Mouse (Mus musculus) spleen, adult 18-20 months (tissue): Measurements from ENCODE around the gene AI837181.
"Not testable (repeated sequence)": the region's sequence is repeated elsewhere in the genome, so short reads cannot be mapped to it uniquely, and the experiment has no call there.

Source experiments
- DNase-seq, 2 experiments: peaks; one replicate each; pipeline ENCODE4 v3.0.0; 2022; ENCODE audit warnings: mixed read lengths in 2 of 2

AI837181 gene

GRCm38 (mm10) chr19:5424782-5425741 is at the start of gene AI837181, which contains the start of gene Drap1:
TSS of gene AI837181 (plus strand) at chr19:5425144.
TSS of gene Drap1 (minus strand) at chr19:5424979.
- DNase-seq, result peak; percentile 90 to 95

GRCm38 (mm10) chr19:5377446-5377845 is 47.5 kb upstream of the AI837181 start:
- no peak for DNase-seq

GRCm38 (mm10) chr19:5383326-5383725 is 41.6 kb upstream of the AI837181 start:
- no peak for DNase-seq

DNA sequence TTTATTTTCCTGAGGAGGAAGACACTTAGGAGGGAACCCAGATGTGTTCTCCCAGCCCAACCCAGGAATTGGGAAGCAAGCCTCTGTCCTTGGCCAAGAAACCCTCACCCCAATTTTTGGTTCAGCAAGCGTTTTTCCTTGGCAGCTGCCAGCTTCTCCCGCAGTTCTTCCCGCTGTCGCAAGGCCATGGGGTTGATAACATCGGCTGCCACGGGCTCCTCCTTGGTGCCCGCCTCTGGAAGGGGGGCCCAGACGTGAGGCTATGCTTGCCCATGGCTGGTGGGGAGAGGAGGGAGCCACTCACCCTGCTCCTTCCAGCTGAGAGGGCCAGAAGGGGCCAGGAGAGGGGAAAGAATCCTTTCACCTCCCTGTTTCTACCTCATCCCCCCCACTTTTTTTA is 40.2 kb upstream of the AI837181 start:
- DNase-seq, result no peak

- DNase-seq, result peak in 1 of 2 experiments; percentile 41
Observed at GRCm38 (mm10) chr19:5388011-5388441, 36.9 kb upstream of the AI837181 start.

- DNase-seq, result peak; percentile 88 to 91
Observed at GRCm38 (mm10) chr19:5388588-5389242, 36.2 kb upstream of the AI837181 start, which contains the start of gene Sart1. TSS of gene Sart1 (minus strand) at chr19:5388703.

GRCm38 (mm10) chr19:5389647-5390046 is 35.3 kb upstream of the AI837181 start:
- peak; percentile 70 to 73 for DNase-seq

- no peak for DNase-seq
Observed at GRCm38 (mm10) chr19:5390416-5390815, 34.5 kb upstream of the AI837181 start.

- DNase-seq, result no peak
Observed at GRCm38 (mm10) chr19:5392892-5393291, 32.1 kb upstream of the AI837181 start.

- no peak for DNase-seq
Observed at GRCm38 (mm10) chr19:5394168-5394567, 30.8 kb upstream of the AI837181 start.

GRCm38 (mm10) chr19:5395371-5395770 is 29.6 kb upstream of the AI837181 start:
- no peak for DNase-seq

- not testable (repeated sequence) for DNase-seq
Observed at GRCm38 (mm10) chr19:5401073-5401472, 23.9 kb upstream of the AI837181 start.

- DNase-seq, result no peak
Observed at GRCm38 (mm10) chr19:5402293-5402692, 22.7 kb upstream of the AI837181 start, which contains the start of gene Tsga10ip. TSS of gene Tsga10ip (minus strand) at chr19:5402526.

GRCm38 (mm10) chr19:5405924-5406323 is 19.0 kb upstream of the AI837181 start:
- no peak for DNase-seq

DNA sequence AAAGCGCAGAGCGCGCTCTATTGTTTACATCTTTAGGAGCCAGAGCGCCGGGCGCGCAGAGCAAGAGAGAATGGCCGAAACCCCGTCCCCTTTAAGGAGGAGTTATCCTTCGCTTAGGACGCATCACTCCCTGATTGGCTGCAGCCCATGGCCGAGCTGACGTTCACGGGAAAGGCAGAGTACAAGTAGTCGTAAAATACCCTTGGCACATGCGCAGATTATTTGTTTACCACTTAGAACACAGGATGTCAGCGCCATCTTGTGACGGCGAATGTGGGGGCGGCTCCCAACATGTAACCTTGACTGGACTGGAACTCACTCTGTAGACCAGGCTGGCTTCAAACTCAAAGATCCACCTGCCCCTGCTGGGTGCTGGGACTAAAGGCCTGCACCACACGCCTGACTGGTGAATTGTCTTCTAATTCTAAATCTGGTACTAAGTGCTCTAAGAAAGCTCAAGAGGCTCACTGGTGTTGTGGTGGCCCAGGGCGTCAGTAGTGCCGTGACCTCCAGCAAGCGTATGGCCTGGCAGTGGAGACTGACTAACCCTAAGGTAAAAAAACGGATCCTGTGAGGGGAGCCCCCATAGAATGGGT is 18.3 kb upstream of the AI837181 start:
- peak; percentile 33 to 37 for DNase-seq

DNA sequence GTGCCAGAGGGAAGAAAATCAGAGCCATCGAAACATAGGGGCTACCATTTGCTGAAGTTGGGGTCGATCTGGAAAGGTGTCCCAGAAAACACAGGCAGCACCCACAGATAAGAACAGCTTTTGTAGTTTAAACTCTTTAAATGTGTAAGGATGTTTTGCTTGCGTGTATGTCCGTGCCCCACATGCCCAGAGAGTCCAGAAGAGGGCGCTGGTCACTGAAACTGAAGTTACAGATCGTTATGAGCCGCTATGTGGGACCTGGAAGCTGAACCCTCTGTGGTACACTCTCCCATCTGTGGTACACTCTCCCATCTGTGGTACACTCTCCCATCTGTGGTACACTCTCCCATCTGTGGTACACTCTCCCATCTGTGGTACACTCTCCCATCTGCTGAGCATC is 17.8 kb upstream of the AI837181 start:
- peak; percentile 41 to 59 for DNase-seq

- no peak for DNase-seq
Observed at GRCm38 (mm10) chr19:5408057-5409001, 16.6 kb upstream of the AI837181 start.

DNA sequence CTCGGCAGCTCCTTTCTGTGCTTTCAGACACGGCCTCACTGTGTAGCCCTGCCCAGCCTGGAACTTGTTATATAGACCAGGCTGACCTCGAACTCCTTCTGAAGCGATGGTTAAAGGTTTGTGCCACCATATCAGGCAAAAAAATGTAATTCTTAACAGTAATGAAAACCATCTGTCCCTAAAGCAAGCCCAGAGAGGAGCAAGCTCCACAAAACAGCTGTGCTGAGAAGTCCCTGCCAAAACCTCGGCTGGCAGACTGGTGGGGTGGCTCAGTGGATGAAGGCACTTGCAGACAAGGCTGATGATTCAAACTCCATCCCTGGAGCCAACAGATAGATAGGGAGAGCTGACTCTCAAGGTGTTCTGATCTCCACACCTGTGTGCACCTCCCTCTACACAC is 15.9 kb upstream of the AI837181 start:
- no peak for DNase-seq

DNA sequence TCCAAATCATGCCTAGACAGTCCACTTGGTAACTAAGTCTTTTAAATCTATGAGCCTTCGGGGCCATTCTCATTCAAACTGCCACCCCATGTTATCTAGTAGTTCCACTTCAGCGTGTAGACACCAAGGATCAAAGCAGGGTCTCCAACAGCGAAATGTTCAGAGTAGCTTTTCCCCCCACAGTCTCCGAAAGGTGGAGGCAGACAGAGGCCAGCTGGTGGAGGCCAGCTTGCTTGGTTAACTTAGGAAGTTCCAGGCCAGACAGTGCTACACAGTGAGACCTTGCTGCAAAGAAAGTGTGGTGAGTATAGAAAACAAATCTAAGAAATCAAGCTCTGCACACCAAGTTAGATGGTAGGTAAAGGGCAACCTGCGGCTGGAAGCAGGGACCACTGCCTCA is 14.3 kb upstream of the AI837181 start:
- DNase-seq, result no peak

- no peak for DNase-seq
Observed at GRCm38 (mm10) chr19:5411961-5412360, 13.0 kb upstream of the AI837181 start.

- DNase-seq, result no peak
Observed at GRCm38 (mm10) chr19:5413840-5414239, 11.1 kb upstream of the AI837181 start.

DNA sequence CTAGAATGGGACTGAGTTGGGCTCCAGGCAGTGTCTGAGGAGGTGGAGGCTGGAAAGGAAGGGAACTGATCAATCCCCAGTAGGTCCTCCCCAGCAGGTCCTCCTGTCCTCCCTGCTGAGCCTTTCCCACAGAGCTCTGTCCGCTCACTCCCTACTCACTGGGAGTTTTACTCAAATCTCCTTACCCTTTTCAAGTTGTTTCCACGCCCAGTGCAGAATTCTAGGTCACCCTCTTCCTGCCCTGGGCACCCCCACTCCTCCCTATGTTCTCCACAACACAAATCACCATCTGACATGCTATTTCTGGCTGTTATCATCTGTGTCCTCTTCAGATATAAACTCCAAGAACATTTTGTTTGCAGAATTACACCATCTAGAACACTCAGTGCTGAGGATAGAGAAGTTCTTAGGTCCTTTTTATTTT is 10.4 kb upstream of the AI837181 start:
- no peak for DNase-seq
